Mouse (Mus musculus): Measurements from ENCODE around the gene Slc9a1. TPM values are rescaled to one million over a fixed set of nuclear protein-coding genes. Genes with fewer than 3 reads are reported as not detected.

Slc9a1 gene
- polyA plus RNA-seq, 1 experiment from 2014 or later: 11.1 TPM

- Histone ChIP-seq H3K9me3 (no peaks in the 10 kb centered on the region), H3K27ac (no peak overlapping the region), H3K36me3 (replicated peaks) (no peaks in the 10 kb centered on the region), H3K27me3 (replicated peaks) (no peaks in the 10 kb centered on the region), H3K4me3 (no peak overlapping the region), H3K9ac (no peak overlapping the region), H3K4me2 (no peak overlapping the region), H3K4me1 (peaks cover 8% of the 10 kb centered on the region; the same call in 1 of the 2 replicates)
- 31% methylated on average over 5 of the region's 5 CpGs for WGBS
- ATAC-seq (replicated peaks): no peak
These were observed 27.8 kb downstream of the Slc9a1 start for GRCm38 (mm10) chr4:133397299-133397698.

- H3K36me3 ChIP-seq (replicated peaks): no peaks in the 10 kb centered on the region
- H3K4me2 ChIP-seq: no peak overlapping the region
- no peak for ATAC-seq (replicated peaks)
- no peak overlapping the region for H3K9ac ChIP-seq
- H3K27ac ChIP-seq: no peak overlapping the region
- no peaks in the 10 kb centered on the region for H3K27me3 ChIP-seq (replicated peaks)
- H3K4me1 ChIP-seq: peaks cover 8% of the 10 kb centered on the region; the same call in 1 of the 2 replicates
- WGBS: 83% methylated on average over 8 of the region's 8 CpGs
- no peaks in the 10 kb centered on the region for H3K9me3 ChIP-seq
- no peak overlapping the region for H3K4me3 ChIP-seq
These were observed 28.5 kb downstream of the Slc9a1 start for GRCm38 (mm10) chr4:133397961-133398360.

GRCm38 (mm10) chr4:133398619-133399018 is 29.1 kb downstream of the Slc9a1 start:
- no peaks in the 10 kb centered on the region for H3K36me3 ChIP-seq (replicated peaks)
- ATAC-seq (replicated peaks): no peak
- no peak overlapping the region for H3K27ac ChIP-seq
- H3K4me2 ChIP-seq: no peak overlapping the region
- H3K9ac ChIP-seq: no peak overlapping the region
- H3K4me3 ChIP-seq: no peak overlapping the region
- H3K4me1 ChIP-seq: peaks cover 8% of the 10 kb centered on the region; the same call in 1 of the 2 replicates
- no peaks in the 10 kb centered on the region for H3K27me3 ChIP-seq (replicated peaks)
- WGBS: 85% methylated on average over 5 of the region's 5 CpGs
- no peaks in the 10 kb centered on the region for H3K9me3 ChIP-seq

GRCm38 (mm10) chr4:133399509-133399908 is 30.0 kb downstream of the Slc9a1 start:
- H3K27ac ChIP-seq: no peak overlapping the region
- WGBS: 91% methylated on average over 6 of the region's 6 CpGs
- H3K9me3 ChIP-seq: no peaks in the 10 kb centered on the region
- no peaks in the 10 kb centered on the region for H3K27me3 ChIP-seq (replicated peaks)
- no peak overlapping the region for H3K4me2 ChIP-seq
- no peak overlapping the region for H3K9ac ChIP-seq
- H3K4me3 ChIP-seq: no peak overlapping the region
- no peaks in the 10 kb centered on the region for H3K36me3 ChIP-seq (replicated peaks)
- no peak for ATAC-seq (replicated peaks)
- peaks cover 8% of the 10 kb centered on the region; the same call in 1 of the 2 replicates for H3K4me1 ChIP-seq

GRCm38 (mm10) chr4:133400098-133400497 is 30.6 kb downstream of the Slc9a1 start:
- H3K4me3 ChIP-seq: no peak overlapping the region
- ATAC-seq (replicated peaks): no peak
- H3K4me1 ChIP-seq: peaks cover 8% of the 10 kb centered on the region; the same call in 1 of the 2 replicates

GRCm38 (mm10) chr4:133402011-133402410 is 32.5 kb downstream of the Slc9a1 start:
- no peak overlapping the region for H3K27ac ChIP-seq
- no peak for ATAC-seq (replicated peaks)
- no peak overlapping the region for H3K4me3 ChIP-seq

More at GRCm38 (mm10) chr4:133400098-133400497, 30.6 kb downstream of the Slc9a1 start:
- Histone ChIP-seq H3K4me2 (no peak overlapping the region), H3K27ac (no peak overlapping the region), H3K27me3 (replicated peaks) (no peaks in the 10 kb centered on the region), H3K9ac (no peak overlapping the region), H3K36me3 (replicated peaks) (no peaks in the 10 kb centered on the region), H3K9me3 (no peaks in the 10 kb centered on the region)
- 76% methylated on average over 7 of the region's 7 CpGs for WGBS

GRCm38 (mm10) chr4:133403611-133404228 is 34.2 kb downstream of the Slc9a1 start:
- no peaks in the 10 kb centered on the region for H3K27me3 ChIP-seq (replicated peaks)
- no peak overlapping the region for H3K4me2 ChIP-seq
- H3K4me3 ChIP-seq: no peak overlapping the region
- peaks cover 8% of the 10 kb centered on the region for H3K4me1 ChIP-seq
- H3K9ac ChIP-seq: no peak overlapping the region
- no peak overlapping the region for H3K27ac ChIP-seq
- WGBS: 93% methylated on average over 9 of the region's 9 CpGs
- ATAC-seq (replicated peaks): no peak
- no peaks in the 10 kb centered on the region for H3K36me3 ChIP-seq (replicated peaks)
- no peaks in the 10 kb centered on the region for H3K9me3 ChIP-seq

More at GRCm38 (mm10) chr4:133402011-133402410, 32.5 kb downstream of the Slc9a1 start:
- H3K36me3 ChIP-seq (replicated peaks): no peaks in the 10 kb centered on the region
- no peaks in the 10 kb centered on the region for H3K27me3 ChIP-seq (replicated peaks)
- 64% methylated on average over 13 of the region's 13 CpGs for WGBS
- H3K9ac ChIP-seq: no peak overlapping the region
- H3K4me1 ChIP-seq: no peaks in the 10 kb centered on the region; the same call in 1 of the 2 replicates
- no peaks in the 10 kb centered on the region for H3K9me3 ChIP-seq
- no peak overlapping the region for H3K4me2 ChIP-seq

DNA sequence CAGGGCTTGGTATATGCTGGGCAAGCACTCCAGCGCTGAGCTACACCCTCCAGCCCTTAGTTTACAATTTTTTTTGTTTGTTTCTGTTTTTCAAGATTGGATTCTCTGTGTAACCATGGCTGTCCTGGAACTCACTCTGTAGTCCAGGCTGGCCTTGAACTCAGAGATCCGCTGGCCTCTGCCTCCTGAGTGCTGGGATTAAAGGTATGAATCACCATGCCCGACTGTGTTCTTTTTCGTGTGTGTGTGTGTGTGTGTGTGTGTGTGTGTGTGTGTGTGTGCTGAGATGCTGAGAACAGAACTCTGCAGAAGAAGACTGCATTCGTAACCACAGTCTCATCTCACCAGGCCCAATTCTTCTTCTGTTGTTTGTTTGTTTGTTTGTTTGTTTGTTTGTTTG is 34.8 kb downstream of the Slc9a1 start:
- H3K27ac ChIP-seq: no peak overlapping the region
- 89% methylated on average over 5 of the region's 5 CpGs for WGBS

DNA sequence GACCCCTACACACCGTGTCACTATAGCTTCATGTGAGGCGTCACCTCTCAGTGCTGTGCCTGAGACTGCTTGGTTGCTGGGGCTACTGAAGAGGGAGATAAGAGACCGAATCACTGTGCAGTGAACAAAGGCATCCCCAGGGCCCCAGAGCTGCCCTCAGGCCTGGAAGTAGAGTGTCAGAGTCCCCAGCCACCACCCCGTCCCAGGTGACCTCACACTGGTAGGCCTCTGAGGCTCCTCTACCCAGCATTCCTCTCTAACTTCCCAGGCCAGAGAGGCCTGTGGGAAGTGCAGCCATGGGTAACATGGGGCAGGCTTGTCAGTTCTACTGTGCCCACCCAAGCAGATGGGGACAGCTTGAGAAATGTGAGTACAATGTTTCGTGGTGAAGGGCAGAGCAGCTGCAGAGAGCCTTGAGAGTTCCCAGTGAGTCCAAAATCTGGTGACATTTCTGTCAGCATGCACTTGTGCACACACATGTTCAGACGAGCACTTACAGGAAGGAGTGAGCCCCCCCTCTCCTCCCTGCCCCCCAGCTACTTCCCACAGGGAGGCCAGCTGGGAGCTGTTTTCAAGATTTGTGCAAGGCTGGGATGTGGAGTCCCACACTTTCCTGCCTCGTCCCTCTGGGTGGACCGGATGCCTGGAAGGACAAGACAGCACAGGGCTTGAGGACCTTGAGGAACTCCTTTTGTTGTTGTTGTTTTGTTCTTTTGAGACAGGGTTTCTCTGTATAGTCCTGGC is 37.0 kb downstream of the Slc9a1 start:
- ATAC-seq (replicated peaks): no peak
- 64% methylated on average over 8 of the region's 8 CpGs for WGBS
- H3K9me3 ChIP-seq: no peaks in the 10 kb centered on the region
- H3K4me2 ChIP-seq: no peak overlapping the region
- no peak overlapping the region for H3K9ac ChIP-seq
- H3K4me3 ChIP-seq: no peak overlapping the region
- peaks cover 8% of the 10 kb centered on the region for H3K4me1 ChIP-seq
- H3K27ac ChIP-seq: no peak overlapping the region
- H3K36me3 ChIP-seq (replicated peaks): no peaks in the 10 kb centered on the region
- no peaks in the 10 kb centered on the region for H3K27me3 ChIP-seq (replicated peaks)

More for the DNA sequence above, 34.8 kb downstream of the Slc9a1 start:
- H3K9me3 ChIP-seq: no peaks in the 10 kb centered on the region
- no peak overlapping the region for H3K4me3 ChIP-seq
- ATAC-seq (replicated peaks): no peak
- no peaks in the 10 kb centered on the region for H3K36me3 ChIP-seq (replicated peaks)
- peaks cover 8% of the 10 kb centered on the region for H3K4me1 ChIP-seq
- no peak overlapping the region for H3K9ac ChIP-seq
- H3K27me3 ChIP-seq (replicated peaks): no peaks in the 10 kb centered on the region
- no peak overlapping the region for H3K4me2 ChIP-seq

DNA sequence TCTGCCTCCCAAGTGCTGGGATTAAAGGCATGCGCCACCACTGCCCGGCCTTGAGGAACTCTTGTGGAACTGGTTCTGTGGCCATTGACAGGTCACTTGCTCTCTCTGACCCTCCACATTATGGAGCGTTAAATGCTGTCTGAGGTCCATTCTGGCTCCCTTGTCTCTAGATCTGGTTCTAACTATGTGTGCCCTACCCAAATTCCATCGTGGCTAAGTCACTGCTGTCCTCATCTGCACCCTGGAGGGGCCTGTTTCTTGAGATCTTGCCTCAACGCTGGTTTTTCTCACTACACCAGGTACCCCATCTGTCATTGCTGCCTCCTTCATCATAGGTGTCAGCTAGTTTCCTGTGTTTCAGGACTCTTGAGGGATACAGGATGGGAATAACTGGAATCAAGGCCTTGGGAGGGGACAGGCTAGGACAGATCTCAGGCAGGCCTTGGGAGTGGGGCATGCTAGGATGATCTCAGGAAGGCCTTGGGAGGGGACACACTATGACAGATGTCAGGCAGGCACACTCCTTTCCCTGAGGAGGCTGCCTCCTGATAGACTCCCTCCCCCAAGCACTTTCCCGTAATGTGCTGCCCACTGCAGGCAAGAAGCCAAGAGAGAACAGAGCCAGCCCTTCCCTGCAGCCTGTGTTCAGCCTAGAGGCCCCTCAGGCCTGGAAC is 37.7 kb downstream of the Slc9a1 start:
- Histone ChIP-seq H3K4me3 (no peak overlapping the region), H3K4me2 (no peak overlapping the region), H3K27me3 (replicated peaks) (no peaks in the 10 kb centered on the region), H3K9ac (no peak overlapping the region), H3K9me3 (no peaks in the 10 kb centered on the region), H3K27ac (no peak overlapping the region), H3K4me1 (peaks cover 8% of the 10 kb centered on the region), H3K36me3 (replicated peaks) (no peaks in the 10 kb centered on the region)
- 77% methylated on average over 6 of the region's 6 CpGs for WGBS
- no peak for ATAC-seq (replicated peaks)

GRCm38 (mm10) chr4:133408006-133408405 is 38.5 kb downstream of the Slc9a1 start:
- Histone ChIP-seq H3K27ac (no peak overlapping the region), H3K4me3 (no peak overlapping the region), H3K36me3 (replicated peaks) (no peaks in the 10 kb centered on the region), H3K4me1 (peaks cover 8% of the 10 kb centered on the region), H3K9me3 (no peaks in the 10 kb centered on the region), H3K4me2 (no peak overlapping the region), H3K9ac (no peak overlapping the region), H3K27me3 (replicated peaks) (no peaks in the 10 kb centered on the region)
- WGBS: 77% methylated on average over 7 of the region's 7 CpGs
- ATAC-seq (replicated peaks): no peak

GRCm38 (mm10) chr4:133410994-133411393 is 41.5 kb downstream of the Slc9a1 start:
- no peak overlapping the region for H3K4me3 ChIP-seq
- H3K27me3 ChIP-seq (replicated peaks): no peaks in the 10 kb centered on the region
- WGBS: 89% methylated on average over 14 of the region's 14 CpGs
- H3K27ac ChIP-seq: no peak overlapping the region
- no peak overlapping the region for H3K4me2 ChIP-seq
- H3K4me1 ChIP-seq: peaks cover 8% of the 10 kb centered on the region
- ATAC-seq (replicated peaks): no peak
- H3K9ac ChIP-seq: no peak overlapping the region
- H3K36me3 ChIP-seq (replicated peaks): no peaks in the 10 kb centered on the region
- H3K9me3 ChIP-seq: no peaks in the 10 kb centered on the region

All from midbrain, embryonic 15.5 days (tissue).